Comparison of ENCODE assay signal across 11 mouse cellular contexts in genomic region chr10:20474831-20475230, GRCm38 (mm10).
DNase-seq lines count a peak whose midpoint lies in the region; ATAC-seq lines count a peak whose summit lies in the region.
"Had no signal": no experiment of that assay in that cellular context is flagged by ENCODE, and none has a peak within 500 bp of the region (broad histone marks: within the 10 kb centered on the region; RNA-seq: fewer than 3 reads in every experiment).

No protein-coding gene starts in this region.

- no peak overlapping the region for H3K9ac ChIP-seq in forebrain, embryonic 12.5 days
- H3K9ac ChIP-seq: stomach, embryonic 15.5 days had no signal

- H3K4me1 ChIP-seq in forebrain, embryonic 12.5 days = peaks cover 13% of the 10 kb centered on the region
- peaks cover 15% of the 10 kb centered on the region for H3K4me1 ChIP-seq in forebrain, embryonic 10.5 days
- H3K4me1 ChIP-seq in midbrain, embryonic 10.5 days = peaks cover 16% of the 10 kb centered on the region
- H3K4me1 ChIP-seq: stomach, embryonic 15.5 days had no signal

- 37% methylated on average over 7 of the region's 7 CpGs for WGBS in forebrain, embryonic 12.5 days
- WGBS in forebrain, embryonic 10.5 days = 49% methylated on average over 7 of the region's 7 CpGs
- 26% methylated on average over 7 of the region's 7 CpGs for WGBS in midbrain, embryonic 10.5 days

- ATAC-seq in forebrain, embryonic 12.5 days (ENCODE audit: low FRiP score) = peak; percentile 87
- peak; percentile 37; the same call in 1 of the 2 replicates for ATAC-seq in granulocyte monocyte progenitor cell, adult 5-6 weeks (replicated peaks; ENCODE audit: poor library complexity, severe bottlenecking)
- no peak for ATAC-seq in monocyte, adult 5-6 weeks (replicated peaks; ENCODE audit: insufficient number of reproducible peaks, low FRiP score, low TSS enrichment, poor library complexity, severe bottlenecking)
- ATAC-seq: Patski had no signal

- no peaks in the 10 kb centered on the region for H3K9me3 ChIP-seq in forebrain, embryonic 12.5 days
- H3K9me3 ChIP-seq in forebrain, embryonic 10.5 days = no peaks in the 10 kb centered on the region
- H3K9me3 ChIP-seq in midbrain, embryonic 10.5 days (replicated peaks) = no peaks in the 10 kb centered on the region
- H3K9me3 ChIP-seq: stomach, embryonic 15.5 days had no signal

- H3K36me3 ChIP-seq in forebrain, embryonic 12.5 days (replicated peaks) = no peaks in the 10 kb centered on the region
- no peaks in the 10 kb centered on the region for H3K36me3 ChIP-seq in forebrain, embryonic 10.5 days (replicated peaks)
- no peaks in the 10 kb centered on the region for H3K36me3 ChIP-seq in midbrain, embryonic 10.5 days
- H3K36me3 ChIP-seq: stomach, embryonic 15.5 days had no signal

- no peak for DNase-seq in forebrain, embryonic 10.5 days (ENCODE audit: extremely low spot score, low spot score)
- peak; percentile 89 for DNase-seq in brain, adult 2 months (ENCODE audit: low read depth, low spot score)
- peak; percentile 39 for DNase-seq in midbrain, embryonic 10.5 days (ENCODE audit: low spot score)
- no peak for DNase-seq in cerebellum, postnatal 36 days
- no peak for DNase-seq in T-cell, adult 2 months (ENCODE audit: low spot score)
- DNase-seq: lung, postnatal 4 days had no signal

- no peak overlapping the region for H3K4me3 ChIP-seq in forebrain, embryonic 12.5 days (replicated peaks)
- H3K4me3 ChIP-seq in forebrain, embryonic 10.5 days = no peak overlapping the region
- H3K4me3 ChIP-seq in midbrain, embryonic 10.5 days = no peak overlapping the region
- H3K4me3 ChIP-seq: stomach, embryonic 15.5 days had no signal

- no peak overlapping the region for H3K4me2 ChIP-seq in forebrain, embryonic 12.5 days
- H3K4me2 ChIP-seq: stomach, embryonic 15.5 days had no signal

- no peaks in the 10 kb centered on the region for H3K27me3 ChIP-seq in forebrain, embryonic 12.5 days
- H3K27me3 ChIP-seq in forebrain, embryonic 10.5 days (ENCODE audit: poor library complexity, severe bottlenecking) = no peaks in the 10 kb centered on the region
- H3K27me3 ChIP-seq in midbrain, embryonic 10.5 days (ENCODE audit: low read depth, poor library complexity, severe bottlenecking) = no peaks in the 10 kb centered on the region
- H3K27me3 ChIP-seq: stomach, embryonic 15.5 days had no signal

- H3K27ac ChIP-seq in forebrain, embryonic 12.5 days = peak overlapping the region; percentile 59
- H3K27ac ChIP-seq in forebrain, embryonic 10.5 days = no peak overlapping the region; the same call in 1 of the 2 replicates
- H3K27ac ChIP-seq in midbrain, embryonic 10.5 days (replicated peaks) = peak overlapping the region; percentile 73
- H3K27ac ChIP-seq: stomach, embryonic 15.5 days had no signal

Comparison
In these comparisons a context has a peak if more than half of its experiments do, and no peak if none do; other contexts are left out.
1. DNase-seq: peak in brain, adult 2 months (single experiment) and midbrain, embryonic 10.5 days (single experiment); none in forebrain, embryonic 10.5 days (single experiment), cerebellum, postnatal 36 days (0 of 2) and T-cell, adult 2 months (single experiment).